Mouse (Mus musculus) embryonic facial prominence, embryonic 10.5 days (tissue): ENCODE measurements around the gene Aida. TPM values are rescaled to one million over a fixed set of nuclear protein-coding genes. Genes with fewer than 3 reads are reported as not detected.
A peak's percentile ranks its signal among the peaks of the same experiment; 100 is the strongest.
"Not testable (repeated sequence)": the region's sequence is repeated elsewhere in the genome, so short reads cannot be mapped to it uniquely, and the experiment has no call there.

Experiments used
- DNase-seq: peaks from one replicate; pipeline ENCODE4 v3.0.0-alpha.2; 2017; ENCODE audit warnings: low spot score
- H3K27ac ChIP-seq: fragments of 300-500 bp; sonication (generic); replicated peaks from 2 replicates; pipeline ENCODE4 v1.5.1; 2016; ENCODE audit warnings: mild to moderate bottlenecking
- H3K27me3 ChIP-seq: fragments of 300-500 bp; sonication (generic); replicated peaks from 2 replicates; pipeline ENCODE4 v1.6.1; 2016; ENCODE audit warnings: low read depth, mild to moderate bottlenecking; ENCODE audit not compliant: poor library complexity, severe bottlenecking
- H3K36me3 ChIP-seq: fragments of 300-500 bp; sonication (generic); replicated peaks from 2 replicates; pipeline ENCODE4 v1.6.1; 2016; ENCODE audit warnings: mild to moderate bottlenecking, moderate library complexity
- H3K4me1 ChIP-seq: fragments of 300-500 bp; sonication (generic); 2 replicates; pipeline ENCODE4 v1.6.1; 2016
- H3K4me3 ChIP-seq: fragments of 300-500 bp; sonication (generic); 2 replicates; pipeline ENCODE4 v1.5.1; 2016; ENCODE audit warnings: mild to moderate bottlenecking, moderate library complexity
- H3K9me3 ChIP-seq: fragments of 300-500 bp; sonication (generic); 2 replicates; pipeline ENCODE4 v1.6.1; 2016; ENCODE audit warnings: mild to moderate bottlenecking
- WGBS: fragments of 180-500 bp; shearing (Covaris S2); methylation state at CpG from one replicate; pipeline ENCODE4 v1.1.7; 2016; 5-methylcytosine and 5-hydroxymethylcytosine counted together
- polyA plus RNA-seq: library from polyadenylated mRNA; unstranded; fragments of >200 nt; fragmentation: Nextera tagmentation; extraction: Ambion mirVana; gene quantifications from 2 replicates; pipeline ENCODE4 v1.2.1, GENCODE M21; 2016

Aida gene
- polyA plus RNA-seq, 1 experiment from 2014 or later = 40.6 TPM

DNA sequence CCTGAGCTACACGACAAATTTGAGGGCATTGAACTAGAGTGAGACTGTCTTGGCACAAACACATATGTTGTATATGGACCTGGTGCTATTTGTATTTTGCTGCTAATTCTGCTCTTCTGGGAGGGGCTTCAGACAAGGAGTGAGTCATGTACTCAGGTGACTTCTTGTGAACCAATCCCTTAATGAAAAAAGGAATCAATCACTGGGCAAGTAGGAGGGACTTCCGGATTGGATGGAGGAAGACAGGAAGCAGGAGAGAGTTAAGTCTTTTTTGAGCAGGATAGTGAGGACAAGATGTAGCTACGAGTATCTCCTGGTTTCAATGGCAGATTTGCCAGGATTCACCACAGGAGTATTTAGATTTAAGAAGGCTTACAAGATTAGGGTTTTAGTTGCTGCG, 6.8 kb upstream of the Aida start:
- Histone ChIP-seq H3K4me3 (no peak overlapping the region), H3K27me3 (no peaks in the 10 kb centered on the region), H3K4me1 (no peaks in the 10 kb centered on the region), H3K36me3 (peaks cover 93% of the 10 kb centered on the region), H3K27ac (no peak overlapping the region), H3K9me3 (no peaks in the 10 kb centered on the region)
- DNase-seq = no peak
- WGBS = 94% methylated on average over 4 of the region's 4 CpGs

DNA sequence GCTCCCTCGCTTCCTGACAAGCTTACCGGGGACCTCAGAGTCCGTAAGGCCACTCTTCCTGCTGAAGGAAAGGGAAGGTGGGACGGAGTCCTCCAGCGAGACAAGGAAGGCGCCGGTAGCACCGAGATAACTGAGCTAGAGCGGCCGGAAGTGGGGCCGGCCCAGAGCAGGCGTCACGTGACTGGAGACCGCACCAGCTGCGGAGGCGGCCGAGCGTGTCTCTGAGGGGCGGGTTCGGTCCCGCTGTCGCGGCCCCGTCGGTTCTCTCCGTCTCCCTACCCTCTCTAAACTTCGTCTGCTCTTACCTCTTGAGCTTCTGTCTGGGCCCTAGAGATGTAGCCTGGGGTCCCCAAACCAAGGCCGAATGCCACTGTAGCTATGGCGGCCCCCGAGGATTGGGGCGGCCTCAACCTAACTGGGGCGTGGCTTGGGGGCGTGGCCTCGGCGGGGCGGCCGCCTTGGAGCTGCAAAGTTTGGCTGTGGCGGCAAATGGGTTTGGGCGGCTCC, 540 bp downstream of the Aida start, which contains the start of gene Brox:
TSS of gene Brox (minus strand) at position 393 of the 507 bp plus-strand sequence.
- peak; percentile 95 for DNase-seq
- no peaks in the 10 kb centered on the region for H3K27me3 ChIP-seq
- H3K4me3 ChIP-seq = peak within 1 kb of the TSS; percentile 62
- H3K4me1 ChIP-seq = 0 out of 2 replicates have a peak, but pooled peaks cover 4% of the 10 kb centered on the region
- peaks cover 22% of the 10 kb centered on the region for H3K36me3 ChIP-seq
- peak within 1 kb of the TSS; percentile 83 for H3K27ac ChIP-seq
- WGBS = 0% methylated on average over 39 of the region's 39 CpGs
- no peaks in the 10 kb centered on the region for H3K9me3 ChIP-seq

DNA sequence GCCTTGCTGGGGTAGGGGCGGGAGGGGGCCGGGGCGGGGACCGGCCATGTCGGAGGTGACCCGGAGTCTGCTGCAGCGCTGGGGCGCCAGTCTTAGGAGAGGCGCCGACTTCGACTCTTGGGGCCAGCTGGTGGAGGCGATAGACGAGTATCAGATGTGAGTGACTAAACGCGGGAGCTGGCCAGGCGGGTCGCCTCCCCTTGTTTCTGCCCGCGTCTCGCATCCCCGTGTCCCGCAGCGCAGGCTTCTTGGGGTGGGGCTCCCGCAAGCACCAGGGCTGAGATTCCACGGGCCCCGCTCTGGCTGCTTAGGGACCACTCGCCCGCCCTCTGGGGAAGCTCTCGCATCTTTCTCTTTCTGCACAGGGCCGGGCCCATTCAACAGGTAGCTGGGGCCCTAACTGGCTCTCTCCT, 1.1 kb downstream of the Aida start:
- DNase-seq = peak; percentile 77
- no peaks in the 10 kb centered on the region for H3K27me3 ChIP-seq
- H3K4me3 ChIP-seq = peak overlapping the region; percentile 62
- peaks cover 16% of the 10 kb centered on the region for H3K36me3 ChIP-seq
- H3K27ac ChIP-seq = peak overlapping the region; percentile 83
- no peaks in the 10 kb centered on the region for H3K9me3 ChIP-seq
- 0 out of 2 replicates have a peak, but pooled peaks cover 4% of the 10 kb centered on the region for H3K4me1 ChIP-seq
- WGBS = under 1% methylated on average over 30 of the region's 30 CpGs

DNA sequence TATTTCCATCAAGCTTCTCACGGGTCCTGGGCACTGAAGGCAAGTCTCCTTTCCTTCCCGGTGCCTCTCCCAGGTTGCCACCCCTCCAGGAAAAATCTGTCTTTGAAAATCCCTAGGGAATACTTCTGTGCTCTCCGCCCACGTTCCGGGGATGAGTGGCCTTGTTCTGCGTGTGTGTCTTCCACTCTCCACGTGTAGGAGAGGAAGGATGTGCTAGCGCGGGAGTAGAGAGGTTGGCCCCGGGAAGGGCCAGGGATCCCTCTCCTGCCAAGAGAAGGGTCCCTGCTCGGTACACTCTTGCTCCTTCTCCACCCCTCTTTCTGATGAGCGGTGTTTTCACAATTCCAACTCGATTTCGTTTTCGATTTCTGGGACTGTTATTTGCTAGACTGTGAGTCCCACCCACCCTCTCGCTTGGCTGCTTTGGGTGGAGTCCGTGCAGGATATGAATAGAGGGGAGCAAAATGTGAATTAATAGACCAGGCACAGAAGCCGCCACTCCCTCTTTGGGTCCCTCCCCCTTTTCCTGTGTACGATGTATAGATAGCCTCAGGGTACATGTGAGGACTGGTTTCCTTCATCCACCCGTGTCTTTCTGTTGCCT, 1.6 kb downstream of the Aida start:
- H3K27me3 ChIP-seq = no peaks in the 10 kb centered on the region
- peak; percentile 53 for DNase-seq
- H3K27ac ChIP-seq = peak overlapping the region; percentile 83

DNA sequence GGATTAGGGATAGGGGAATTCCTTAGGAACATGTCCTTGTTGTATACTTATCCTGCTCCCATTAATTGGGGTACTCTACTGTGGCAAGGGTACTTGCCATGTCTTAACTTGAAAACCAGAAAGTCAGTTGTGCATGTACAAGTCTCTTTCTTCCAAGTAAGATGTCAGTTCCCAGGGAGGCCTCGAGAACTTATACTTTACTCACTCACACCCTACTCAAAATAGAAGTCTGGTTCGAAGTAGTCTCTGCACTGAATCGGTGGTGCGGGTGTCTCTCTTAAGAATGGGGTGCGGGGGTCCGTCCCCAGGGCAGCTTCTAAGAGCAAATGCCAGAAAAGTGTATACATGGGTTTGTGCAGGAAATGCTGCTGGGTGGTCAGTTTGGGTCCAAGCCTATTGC, 2.8 kb downstream of the Aida start:
- WGBS = 88% methylated on average over 6 of the region's 6 CpGs
- peak; percentile 93 for DNase-seq
- no peak overlapping the region for H3K27ac ChIP-seq

More for the DNA sequence above, 1.6 kb downstream of the Aida start:
- peak overlapping the region; percentile 62 for H3K4me3 ChIP-seq
- peaks cover 11% of the 10 kb centered on the region for H3K36me3 ChIP-seq
- no peaks in the 10 kb centered on the region for H3K9me3 ChIP-seq
- under 1% methylated on average over 20 of the region's 20 CpGs for WGBS
- H3K4me1 ChIP-seq = 0 out of 2 replicates have a peak, but pooled peaks cover 4% of the 10 kb centered on the region

DNA sequence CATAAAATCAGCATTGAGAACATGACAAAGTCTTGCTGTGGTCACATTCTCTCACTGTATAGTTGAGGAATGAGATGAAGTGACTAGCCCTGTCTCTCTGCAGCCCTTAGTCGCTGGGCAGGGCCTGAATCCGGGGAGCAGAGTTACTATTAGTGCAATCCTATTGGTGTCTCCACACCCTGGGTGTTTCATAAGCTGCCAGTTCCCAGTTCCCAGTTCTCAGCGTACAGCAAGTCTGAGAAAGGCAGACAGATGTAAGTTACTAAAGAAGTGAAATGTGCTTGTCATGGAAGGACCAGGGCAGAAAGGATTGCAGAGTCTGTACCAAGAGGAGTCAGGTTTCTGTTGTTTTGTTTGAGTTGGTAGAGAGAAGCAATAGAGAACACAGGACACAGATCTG, 11.2 kb downstream of the Aida start:
- no peak for DNase-seq

More for the DNA sequence above, 2.8 kb downstream of the Aida start:
- H3K9me3 ChIP-seq = no peaks in the 10 kb centered on the region
- H3K4me3 ChIP-seq = no peak overlapping the region
- no peaks in the 10 kb centered on the region for H3K27me3 ChIP-seq
- 0 out of 2 replicates have a peak, but pooled peaks cover 4% of the 10 kb centered on the region for H3K4me1 ChIP-seq
- no peaks in the 10 kb centered on the region for H3K36me3 ChIP-seq

DNA sequence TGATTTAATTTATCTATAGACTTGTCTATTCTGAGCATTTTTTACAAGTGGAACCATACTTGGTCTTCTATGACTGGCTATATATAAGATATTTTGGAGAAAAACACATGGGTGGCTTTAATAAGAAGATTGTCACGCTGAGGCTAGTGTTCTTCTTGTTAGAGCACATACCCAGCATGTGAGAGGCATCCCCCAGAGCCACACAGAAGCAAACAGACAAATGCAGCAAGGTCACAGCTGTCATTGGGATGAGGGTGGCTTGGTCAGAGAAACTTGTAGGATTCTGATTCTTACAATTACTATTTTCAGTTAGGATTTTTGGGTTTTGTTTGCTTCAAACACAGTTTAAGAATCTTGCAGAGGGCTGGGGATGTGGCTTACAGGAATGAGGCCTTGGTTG, 12.1 kb downstream of the Aida start:
- peaks cover 55% of the 10 kb centered on the region for H3K36me3 ChIP-seq
- no peak for DNase-seq
- WGBS = 89% methylated on average over 1 of the region's 1 CpGs
- no peak overlapping the region for H3K27ac ChIP-seq
- H3K27me3 ChIP-seq = no peaks in the 10 kb centered on the region
- no peak overlapping the region for H3K4me3 ChIP-seq
- H3K4me1 ChIP-seq = no peaks in the 10 kb centered on the region
- H3K9me3 ChIP-seq = no peaks in the 10 kb centered on the region

More for the DNA sequence above, 11.2 kb downstream of the Aida start:
- H3K27me3 ChIP-seq = no peaks in the 10 kb centered on the region
- no peaks in the 10 kb centered on the region for H3K4me1 ChIP-seq
- H3K27ac ChIP-seq = no peak overlapping the region
- peaks cover 45% of the 10 kb centered on the region for H3K36me3 ChIP-seq
- 81% methylated on average over 3 of the region's 3 CpGs for WGBS
- H3K4me3 ChIP-seq = no peak overlapping the region
- no peaks in the 10 kb centered on the region for H3K9me3 ChIP-seq

DNA sequence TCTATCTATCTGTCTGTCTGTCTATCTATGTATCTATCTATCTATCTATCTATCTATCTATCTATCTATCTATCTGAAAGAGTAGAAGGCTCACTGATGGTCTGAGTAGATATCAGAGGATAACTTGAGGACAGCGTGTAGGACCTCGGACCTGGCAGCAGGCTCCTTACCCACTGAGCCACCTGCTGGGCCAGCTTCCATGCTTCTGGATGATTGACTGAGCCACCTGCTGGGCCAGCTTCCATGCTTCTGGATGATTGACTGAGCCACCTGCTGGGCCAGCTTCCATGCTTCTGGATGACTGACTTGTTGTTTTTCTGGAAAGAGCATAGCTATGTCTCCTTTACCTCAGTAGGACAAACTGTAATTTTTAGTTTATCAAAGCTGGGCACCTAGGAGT, 13.2 kb downstream of the Aida start:
- H3K36me3 ChIP-seq = peaks cover 66% of the 10 kb centered on the region
- DNase-seq, H3K4me1 ChIP-seq, H3K9me3 ChIP-seq, H3K27me3 ChIP-seq, H3K4me3 ChIP-seq, H3K27ac ChIP-seq: not testable (repeated sequence)
- 86% methylated on average over 2 of the region's 2 CpGs for WGBS

DNA sequence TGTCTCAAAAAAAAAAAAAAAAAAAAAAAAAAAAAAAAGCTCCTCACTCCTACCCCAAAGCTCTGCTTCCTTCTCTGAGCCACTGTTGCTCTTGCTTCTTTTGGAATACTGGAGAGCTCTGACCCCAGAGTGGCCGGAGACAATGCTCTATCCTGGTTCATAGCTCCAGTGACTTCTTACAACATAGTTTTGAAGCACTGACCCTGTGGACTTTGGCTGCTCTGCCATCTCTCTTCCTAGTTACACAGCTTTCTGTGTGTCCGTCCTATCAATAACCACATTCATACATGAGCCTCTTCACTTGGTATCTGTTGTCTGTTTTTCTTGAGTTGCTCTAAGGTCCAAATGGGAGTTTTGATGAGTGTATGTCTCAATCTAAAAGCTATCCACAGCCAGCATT, 15.7 kb downstream of the Aida start:
- Histone ChIP-seq H3K4me1 (no peaks in the 10 kb centered on the region), H3K27ac (no peak overlapping the region), H3K9me3 (no peaks in the 10 kb centered on the region), H3K4me3 (no peak overlapping the region), H3K27me3 (no peaks in the 10 kb centered on the region), H3K36me3 (peaks cover 80% of the 10 kb centered on the region)
- WGBS = 92% methylated on average over 2 of the region's 2 CpGs
- DNase-seq = no peak

DNA sequence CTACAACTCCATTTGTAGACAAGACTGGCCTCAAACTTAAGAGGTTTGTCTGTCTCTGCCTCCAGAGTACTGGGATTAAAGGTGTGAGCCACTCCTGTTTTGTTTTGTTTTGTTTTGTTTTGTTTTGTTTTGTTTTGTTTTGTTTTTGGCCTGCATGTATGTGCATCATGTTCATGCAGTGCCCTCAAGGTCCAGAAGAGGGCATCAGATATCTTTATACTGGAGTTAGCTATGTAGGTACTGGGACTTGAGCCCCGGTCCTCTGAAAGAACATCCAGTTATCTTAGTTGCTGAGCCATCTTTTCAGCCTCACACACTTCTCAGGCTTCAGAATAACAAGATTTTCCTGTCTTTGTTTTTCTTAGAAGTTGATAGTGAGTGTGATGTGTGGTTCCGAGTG, 19.4 kb downstream of the Aida start:
- no peak for DNase-seq
- no peak overlapping the region for H3K4me3 ChIP-seq
- WGBS = 90% methylated on average over 2 of the region's 2 CpGs
- H3K27me3 ChIP-seq = no peaks in the 10 kb centered on the region
- no peaks in the 10 kb centered on the region for H3K4me1 ChIP-seq
- no peaks in the 10 kb centered on the region for H3K9me3 ChIP-seq
- peaks cover 83% of the 10 kb centered on the region for H3K36me3 ChIP-seq
- H3K27ac ChIP-seq = no peak overlapping the region

DNA sequence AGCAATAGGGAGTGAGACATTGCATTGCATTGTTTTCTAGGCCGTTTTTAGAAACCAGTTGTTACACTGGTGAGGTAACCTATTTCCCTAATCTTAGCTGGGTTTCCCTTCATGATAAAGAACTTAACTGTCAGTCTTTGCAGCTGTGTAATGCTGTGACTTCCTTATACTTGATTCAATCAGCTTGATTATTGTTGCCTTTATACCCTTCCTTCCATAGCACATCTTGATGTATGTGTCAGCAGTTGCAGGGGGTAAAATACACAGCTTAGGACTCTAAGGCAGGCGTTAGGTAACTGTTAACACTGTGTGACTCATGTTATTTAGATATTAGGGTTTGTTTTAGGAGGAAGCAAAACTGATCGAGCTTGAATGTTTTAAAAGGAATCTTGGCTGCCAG, 24.3 kb downstream of the Aida start:
- Histone ChIP-seq H3K27ac (no peak overlapping the region), H3K36me3 (peaks cover 94% of the 10 kb centered on the region), H3K27me3 (no peaks in the 10 kb centered on the region), H3K9me3 (peaks cover 3% of the 10 kb centered on the region; the same call in 1 of the 2 replicates), H3K4me1 (no peaks in the 10 kb centered on the region), H3K4me3 (no peak overlapping the region)
- DNase-seq = no peak
- WGBS = 85% methylated on average over 3 of the region's 3 CpGs

DNA sequence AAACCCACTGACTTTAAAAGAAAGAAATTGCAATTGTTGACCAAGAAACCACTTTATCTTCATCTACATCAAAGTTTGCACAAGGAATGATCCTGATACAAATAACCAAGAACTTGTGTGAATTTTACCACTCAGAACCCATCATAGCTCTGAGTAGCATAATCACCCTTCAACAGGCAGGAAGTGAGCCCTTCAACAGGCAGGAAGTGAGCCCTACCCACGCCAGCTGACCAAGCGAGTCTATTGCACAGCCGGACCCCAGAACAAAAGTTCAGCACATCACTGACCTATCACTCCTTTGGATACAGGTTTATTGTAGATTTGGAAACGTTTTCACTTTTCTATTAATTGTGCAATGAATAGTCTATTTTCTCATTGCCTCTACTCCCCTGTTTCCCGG, 26.1 kb downstream of the Aida start:
- not testable (repeated sequence) for H3K27ac ChIP-seq, H3K4me3 ChIP-seq, H3K27me3 ChIP-seq, H3K9me3 ChIP-seq, DNase-seq, H3K4me1 ChIP-seq
- peaks cover 94% of the 10 kb centered on the region for H3K36me3 ChIP-seq
- 91% methylated on average over 5 of the region's 5 CpGs for WGBS

DNA sequence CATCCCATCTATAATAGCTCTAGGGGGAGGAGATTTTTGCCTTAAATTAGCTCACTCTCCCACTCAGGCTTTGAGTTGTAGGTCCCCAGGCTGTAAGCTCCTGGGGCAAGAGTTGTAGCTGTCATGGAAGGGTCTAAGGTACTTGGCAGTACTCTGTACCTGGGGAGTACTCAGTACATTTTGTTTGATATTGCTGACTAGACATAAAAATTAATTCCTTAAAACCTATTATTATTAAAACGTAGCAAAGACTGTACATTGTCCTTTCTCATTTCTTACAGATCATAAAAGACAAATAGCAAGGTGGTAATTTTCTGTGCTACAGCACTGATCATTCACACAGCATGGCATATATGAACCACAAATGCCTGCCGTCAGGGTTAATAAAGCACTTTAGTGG, 27.5 kb downstream of the Aida start:
- Histone ChIP-seq H3K27me3 (no peaks in the 10 kb centered on the region), H3K36me3 (peaks cover 95% of the 10 kb centered on the region), H3K9me3 (peaks cover 3% of the 10 kb centered on the region; the same call in 1 of the 2 replicates), H3K4me3 (no peak overlapping the region), H3K4me1 (no peaks in the 10 kb centered on the region), H3K27ac (no peak overlapping the region)
- WGBS = 95% methylated on average over 2 of the region's 2 CpGs
- DNase-seq = no peak
